Mouse (Mus musculus) intestine, embryonic 16.5 days (tissue): ENCODE results near the gene Tph2. TPM values are rescaled to one million over a fixed set of nuclear protein-coding genes. Genes with fewer than 3 reads are reported as not detected.

Experiments
- ATAC-seq: fragments of 200-750 bp; cut with Nextera tagmentation; 2 replicates; pipeline ENCODE4 v1.8.0; 2017; ENCODE audit warnings: moderate TSS enrichment, moderate library complexity
- H3K27ac ChIP-seq: fragments of 300-500 bp; sonication (generic); 2 replicates; pipeline ENCODE4 v1.5.1; 2014; ENCODE audit warnings: mild to moderate bottlenecking, low read length
- H3K27me3 ChIP-seq: fragments of 300-500 bp; sonication (generic); replicated peaks from 2 replicates; pipeline ENCODE4 v1.6.1; 2014; ENCODE audit warnings: low read length, control low read depth, mixed read lengths; ENCODE audit not compliant: control insufficient read depth, insufficient read depth
- H3K36me3 ChIP-seq: fragments of 300-500 bp; sonication (generic); 2 replicates; pipeline ENCODE4 v1.6.1; 2014; ENCODE audit warnings: low read length, control low read depth; ENCODE audit not compliant: control insufficient read depth, insufficient read depth
- H3K4me1 ChIP-seq: fragments of 300-500 bp; sonication (generic); 2 replicates; pipeline ENCODE4 v1.6.1; 2014; ENCODE audit warnings: low read length, control low read depth, mixed read lengths; ENCODE audit not compliant: control insufficient read depth, insufficient read depth
- H3K4me2 ChIP-seq: fragments of 300-500 bp; sonication (generic); 2 replicates; pipeline ENCODE4 v1.6.1; 2014; ENCODE audit warnings: low read depth, low read length, control low read depth
- H3K4me3 ChIP-seq: fragments of 300-500 bp; sonication (generic); 2 replicates; pipeline ENCODE4 v1.5.1; 2014; ENCODE audit warnings: mild to moderate bottlenecking, low read length
- H3K9ac ChIP-seq: fragments of 300-500 bp; sonication (generic); 2 replicates; pipeline ENCODE4 v1.6.1; 2014; ENCODE audit warnings: low read depth, low read length
- H3K9me3 ChIP-seq: fragments of 300-500 bp; sonication (generic); 2 replicates; pipeline ENCODE4 v1.6.1; 2016; ENCODE audit warnings: low read length, control low read depth; ENCODE audit not compliant: control insufficient read depth
- WGBS: fragments of 180-500 bp; shearing (Covaris S2); extraction: QIAGEN DNeasy Blood & Tissue Kit; methylation state at CpG from one replicate; pipeline ENCODE4 v1.1.7; 2014; 5-methylcytosine and 5-hydroxymethylcytosine counted together
- polyA plus RNA-seq: library from polyadenylated mRNA; unstranded; fragments of >200 nt; fragmentation: Nextera tagmentation; extraction: Ambion mirVana; gene quantifications from 2 replicates; pipeline ENCODE4 v1.2.1, GENCODE M21; 2015

The Tph2 gene
- polyA plus RNA-seq, 1 experiment from 2014 or later, result not detected

DNA sequence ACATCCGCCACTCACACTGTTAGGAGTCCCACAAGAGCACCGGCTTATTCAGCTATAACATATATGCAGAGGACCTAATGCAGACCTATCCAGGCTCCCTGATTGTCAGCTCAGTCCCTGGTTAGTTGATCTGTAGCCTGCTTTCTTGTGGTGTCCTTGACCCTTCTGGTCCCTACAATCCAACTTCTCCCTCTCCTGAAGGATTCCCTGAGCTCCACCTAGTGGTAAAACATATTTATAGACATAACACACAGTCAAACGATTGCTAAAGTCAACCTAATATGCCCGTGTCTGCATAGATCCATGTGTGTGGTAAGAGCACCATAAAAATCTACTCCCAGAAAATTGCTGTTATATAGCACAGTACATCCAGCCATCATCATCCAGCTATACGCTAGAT lies 37.5 kb downstream of the Tph2 start:
- ATAC-seq, result no peak
- H3K4me3 ChIP-seq, result no peak overlapping the region
- no peaks in the 10 kb centered on the region for H3K9me3 ChIP-seq
- no peak overlapping the region for H3K9ac ChIP-seq
- no peaks in the 10 kb centered on the region for H3K4me1 ChIP-seq
- H3K27ac ChIP-seq, result no peak overlapping the region
- H3K27me3 ChIP-seq, result no peaks in the 10 kb centered on the region
- no peaks in the 10 kb centered on the region for H3K36me3 ChIP-seq
- WGBS, result 71% methylated on average over 5 of the region's 5 CpGs
- no peak overlapping the region for H3K4me2 ChIP-seq

DNA sequence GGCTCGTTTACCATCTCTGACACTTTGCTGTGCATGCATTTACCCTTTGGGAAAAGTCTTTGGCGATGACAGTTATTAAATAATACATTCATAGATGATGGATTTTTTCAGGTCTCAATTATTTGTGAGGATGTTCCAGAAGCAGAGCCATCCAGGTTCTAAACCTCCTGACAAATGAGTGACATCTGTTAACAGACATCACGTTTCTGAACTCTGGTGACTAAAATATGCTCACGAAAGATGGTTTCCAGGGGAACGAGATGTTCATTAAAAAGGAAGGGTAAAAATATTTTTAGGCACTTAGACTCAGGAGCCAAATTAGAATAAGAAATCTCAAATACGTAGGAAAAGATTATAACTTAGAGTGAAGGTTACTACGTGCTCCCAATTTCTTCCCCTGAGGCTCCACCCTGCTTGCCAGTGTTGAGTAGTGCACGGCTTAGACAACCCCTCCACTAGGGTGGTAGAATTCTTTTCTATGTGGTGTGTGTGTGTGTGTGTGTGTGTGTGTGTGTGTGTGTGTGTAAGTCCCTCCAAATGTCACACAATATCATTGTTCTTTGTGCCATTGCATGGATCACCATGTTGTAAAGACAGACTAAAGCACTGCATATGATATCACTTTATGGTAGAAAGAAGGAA lies 38.4 kb downstream of the Tph2 start:
- no peaks in the 10 kb centered on the region for H3K9me3 ChIP-seq
- WGBS, result 81% methylated on average over 8 of the region's 8 CpGs
- no peak for ATAC-seq

DNA sequence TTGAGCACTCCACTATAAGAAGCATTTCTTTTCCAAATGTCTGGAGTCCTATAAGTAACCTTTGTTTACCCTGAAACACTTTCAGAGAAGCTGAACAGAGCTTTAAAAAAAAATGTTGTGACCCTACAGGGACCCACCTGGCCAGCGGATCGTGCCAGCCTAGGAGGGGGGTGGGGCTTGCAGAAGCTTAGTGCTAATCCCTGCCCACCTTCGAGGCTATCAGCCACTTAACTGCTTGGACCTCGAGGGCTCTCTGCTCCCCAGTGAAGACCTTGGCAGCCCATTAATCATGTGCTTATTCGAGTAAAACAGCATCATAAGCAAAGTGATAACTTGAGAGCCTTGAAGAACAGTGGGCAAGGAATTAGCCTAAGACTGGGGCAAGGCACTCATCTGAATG lies 40.3 kb downstream of the Tph2 start:
- no peak overlapping the region for H3K4me2 ChIP-seq
- 27% methylated on average over 5 of the region's 5 CpGs for WGBS

More for the DNA sequence above, 38.4 kb downstream of the Tph2 start:
- Histone ChIP-seq H3K27ac (no peak overlapping the region), H3K27me3 (no peaks in the 10 kb centered on the region), H3K4me2 (no peak overlapping the region), H3K9ac (no peak overlapping the region), H3K4me1 (no peaks in the 10 kb centered on the region), H3K4me3 (no peak overlapping the region), H3K36me3 (no peaks in the 10 kb centered on the region)

DNA sequence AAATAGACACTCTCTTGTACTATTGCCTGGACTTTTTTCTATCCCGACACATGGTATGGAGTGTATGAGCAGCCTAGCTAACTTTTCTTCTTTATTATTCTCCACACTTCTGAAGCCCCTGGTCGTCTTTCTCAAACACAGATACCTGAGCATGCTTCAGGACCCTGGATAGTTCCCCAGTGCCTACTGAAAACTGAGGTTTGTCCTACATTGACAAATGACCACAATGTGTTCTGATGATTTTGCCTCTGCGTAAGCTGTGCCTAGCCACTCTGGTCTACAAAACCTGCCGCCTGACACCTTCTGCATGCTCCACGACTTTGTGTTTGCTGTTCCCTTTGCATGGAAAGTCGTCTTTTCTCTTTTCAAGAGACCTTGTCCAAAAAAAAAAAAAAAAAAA lies 41.2 kb downstream of the Tph2 start:
- Histone ChIP-seq H3K9me3 (no peaks in the 10 kb centered on the region), H3K36me3 (no peaks in the 10 kb centered on the region), H3K9ac (no peak overlapping the region), H3K4me1 (no peaks in the 10 kb centered on the region), H3K4me2 (no peak overlapping the region), H3K4me3 (no peak overlapping the region), H3K27me3 (no peaks in the 10 kb centered on the region), H3K27ac (no peak overlapping the region)
- 46% methylated on average over 6 of the region's 6 CpGs for WGBS
- no peak for ATAC-seq

More for the DNA sequence above, 40.3 kb downstream of the Tph2 start:
- Histone ChIP-seq H3K9me3 (no peaks in the 10 kb centered on the region), H3K4me1 (no peaks in the 10 kb centered on the region), H3K9ac (no peak overlapping the region), H3K27me3 (no peaks in the 10 kb centered on the region), H3K27ac (no peak overlapping the region), H3K36me3 (no peaks in the 10 kb centered on the region), H3K4me3 (no peak overlapping the region)
- ATAC-seq, result no peak

DNA sequence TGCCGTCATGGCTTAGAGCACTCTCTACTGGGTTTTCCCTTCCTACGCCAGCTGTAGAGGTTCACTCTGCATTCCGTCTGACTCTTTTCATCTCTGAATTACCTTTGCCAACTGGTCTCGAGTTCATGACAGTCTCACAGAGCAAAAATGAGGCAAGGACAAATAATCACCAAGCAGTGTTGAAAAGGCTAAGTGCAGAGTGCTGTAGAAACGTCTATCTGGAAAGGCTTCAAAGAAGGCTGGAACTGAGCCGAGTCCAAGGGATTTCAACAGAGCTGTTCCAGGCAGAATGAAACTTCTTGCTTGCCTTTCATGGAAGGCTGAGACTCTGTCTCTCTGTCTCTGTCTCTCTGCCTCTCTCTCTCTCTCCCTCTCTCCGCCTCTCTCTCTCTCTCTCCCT lies 47.8 kb downstream of the Tph2 start:
- no peaks in the 10 kb centered on the region for H3K27me3 ChIP-seq
- no peaks in the 10 kb centered on the region for H3K9me3 ChIP-seq
- H3K9ac ChIP-seq, result no peak overlapping the region
- no peak overlapping the region for H3K4me3 ChIP-seq
- no peak overlapping the region for H3K27ac ChIP-seq
- no peaks in the 10 kb centered on the region for H3K4me1 ChIP-seq
- no peak for ATAC-seq
- no peak overlapping the region for H3K4me2 ChIP-seq
- H3K36me3 ChIP-seq, result no peaks in the 10 kb centered on the region
- 82% methylated on average over 7 of the region's 7 CpGs for WGBS

DNA sequence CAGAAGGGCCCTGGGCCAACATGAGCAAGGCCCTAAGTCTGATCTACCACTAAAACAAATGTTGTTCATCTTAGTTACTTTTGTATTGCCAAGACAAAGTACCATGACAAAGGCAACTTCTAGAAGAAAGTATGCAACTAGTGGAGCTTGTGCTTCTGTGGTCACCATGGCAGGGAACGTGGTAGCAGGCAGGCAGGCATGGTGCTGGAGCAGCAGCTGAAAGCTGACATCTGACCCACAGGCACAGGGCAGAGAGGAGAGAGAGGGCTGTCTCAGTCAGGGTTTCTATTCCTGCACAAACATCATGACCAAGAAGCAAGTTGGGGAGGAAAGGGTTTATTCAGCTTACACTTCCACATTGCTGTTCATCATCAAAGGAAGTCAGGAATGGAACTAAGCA lies 56.9 kb downstream of the Tph2 start:
- Histone ChIP-seq H3K27ac (no peak overlapping the region), H3K4me1 (no peaks in the 10 kb centered on the region), H3K27me3 (no peaks in the 10 kb centered on the region), H3K4me2 (no peak overlapping the region), H3K9ac (no peak overlapping the region), H3K9me3 (no peaks in the 10 kb centered on the region), H3K36me3 (no peaks in the 10 kb centered on the region), H3K4me3 (no peak overlapping the region)
- 62% methylated on average over 1 of the region's 1 CpGs for WGBS
- no peak for ATAC-seq

DNA sequence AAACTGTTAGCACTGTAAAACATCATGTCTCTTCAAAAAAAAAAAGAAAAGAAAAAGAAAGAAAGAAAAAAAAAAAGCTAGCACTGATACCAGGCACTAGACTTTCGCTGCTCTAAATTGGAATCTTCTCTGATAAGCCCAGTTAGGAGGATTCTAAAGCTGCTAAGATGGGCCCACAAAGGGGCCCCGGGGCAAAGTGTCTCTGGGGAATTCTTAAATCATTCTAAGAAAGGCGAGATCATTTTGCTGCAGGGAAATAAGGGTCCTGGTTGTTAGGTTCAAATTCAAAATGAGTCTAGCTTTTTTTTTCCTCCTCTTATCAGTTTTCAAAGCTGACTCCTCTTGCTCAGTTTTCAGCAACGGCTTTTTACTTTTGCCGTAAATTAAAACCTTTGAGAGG lies 59.3 kb downstream of the Tph2 start:
- Histone ChIP-seq H3K36me3 (no peaks in the 10 kb centered on the region), H3K4me3 (no peak overlapping the region), H3K27ac (no peak overlapping the region), H3K9me3 (no peaks in the 10 kb centered on the region), H3K4me1 (no peaks in the 10 kb centered on the region), H3K9ac (no peak overlapping the region), H3K27me3 (no peaks in the 10 kb centered on the region), H3K4me2 (no peak overlapping the region)
- ATAC-seq, result no peak
- 31% methylated on average over 5 of the region's 5 CpGs for WGBS

DNA sequence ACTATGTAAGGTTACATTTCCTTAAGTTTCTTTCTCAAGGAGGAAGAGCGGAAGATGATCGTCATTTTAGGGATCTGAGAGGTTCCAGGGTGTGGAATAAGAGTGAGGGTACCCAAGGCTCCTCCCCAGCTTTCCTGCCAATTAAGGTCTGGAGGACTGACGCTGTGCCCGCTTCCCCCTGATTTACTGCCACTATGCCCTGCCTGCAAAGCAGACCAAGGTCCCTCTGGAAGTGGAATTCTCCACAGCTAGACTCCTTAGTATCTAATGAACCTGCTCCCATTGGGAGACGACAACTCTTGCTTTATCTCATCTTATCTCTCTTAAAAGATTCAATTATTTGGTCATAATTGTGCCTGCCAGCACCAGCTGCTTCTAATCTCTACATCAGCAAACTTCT lies 59.8 kb downstream of the Tph2 start:
- no peak overlapping the region for H3K9ac ChIP-seq
- WGBS, result 59% methylated on average over 5 of the region's 5 CpGs
- ATAC-seq, result no peak

DNA sequence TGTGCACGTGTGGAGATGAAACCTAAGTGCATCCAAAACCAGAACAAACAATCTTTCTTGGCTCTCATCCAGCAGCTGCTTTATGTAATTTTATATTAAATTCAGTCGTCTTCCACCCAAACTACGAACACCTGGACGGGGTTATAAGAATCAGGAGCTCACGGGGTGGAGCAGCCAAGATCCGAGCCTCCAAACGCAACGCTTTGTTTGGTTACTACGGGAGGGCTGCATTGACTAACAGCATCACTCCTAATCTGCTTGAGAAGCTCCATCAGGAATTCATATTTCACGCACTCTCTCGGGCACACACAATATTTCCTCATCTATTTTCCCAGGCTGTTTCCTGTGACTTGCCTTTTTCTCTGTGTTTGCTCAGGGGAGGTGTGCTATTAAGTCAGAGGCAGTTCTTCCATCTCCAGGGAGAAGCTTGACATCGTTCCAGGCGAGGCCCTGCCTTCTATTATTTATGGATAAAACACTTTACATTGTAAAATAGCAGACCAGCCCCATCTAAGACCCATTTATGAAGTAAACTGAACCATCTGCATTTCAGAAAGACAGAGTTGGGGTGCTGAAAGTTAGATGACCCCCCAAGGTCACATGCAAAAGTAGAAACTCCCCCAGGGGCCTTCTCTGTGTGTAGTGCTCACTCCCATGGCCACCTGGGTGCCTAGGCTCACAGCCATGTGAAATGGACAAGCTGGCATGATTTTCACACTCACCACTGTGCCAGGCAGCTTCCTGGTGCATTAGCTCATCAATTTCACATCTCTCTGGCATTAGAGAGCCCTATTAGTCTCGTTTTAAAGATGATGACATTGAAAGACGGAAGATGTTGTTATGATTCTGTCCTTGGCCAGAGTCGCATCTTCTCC lies 76.9 kb downstream of the Tph2 start:
- Histone ChIP-seq H3K9me3 (no peaks in the 10 kb centered on the region), H3K4me1 (no peaks in the 10 kb centered on the region), H3K27me3 (no peaks in the 10 kb centered on the region), H3K4me3 (no peak overlapping the region), H3K4me2 (no peak overlapping the region), H3K27ac (no peak overlapping the region), H3K36me3 (no peaks in the 10 kb centered on the region), H3K9ac (no peak overlapping the region)
- no peak for ATAC-seq
- 69% methylated on average over 16 of the region's 16 CpGs for WGBS

More for the DNA sequence above, 59.8 kb downstream of the Tph2 start:
- H3K27me3 ChIP-seq, result no peaks in the 10 kb centered on the region
- H3K4me3 ChIP-seq, result no peak overlapping the region
- no peaks in the 10 kb centered on the region for H3K36me3 ChIP-seq
- H3K4me2 ChIP-seq, result no peak overlapping the region
- no peaks in the 10 kb centered on the region for H3K4me1 ChIP-seq
- no peak overlapping the region for H3K27ac ChIP-seq
- no peaks in the 10 kb centered on the region for H3K9me3 ChIP-seq
